Mouse (Mus musculus) bone marrow, adult 2 months (tissue): ENCODE results near the gene Tnfaip2.

Experiments
- CTCF ChIP-seq: fragments of 200-500 bp; IDR thresholded peaks from 2 replicates; pipeline ENCODE4 v1.5.1; 2011; ENCODE audit warnings: low read length, control low read depth; ENCODE audit not compliant: control insufficient read depth, insufficient read depth
- POLR2A ChIP-seq: fragments of 200-500 bp; IDR thresholded peaks from 2 replicates; pipeline ENCODE4 v1.6.1; 2011; ENCODE audit warnings: low read depth, mild to moderate bottlenecking, control low read depth, low read length, borderline replicate concordance; ENCODE audit not compliant: control insufficient read depth

GRCm38 (mm10) chr12:111457742-111458141 is 15.5 kb downstream of the Tnfaip2 start:
- TF ChIP-seq POLR2A (no peak), CTCF (no peak)
